Mouse (Mus musculus) hindbrain, embryonic 14.5 days (tissue): Measurements from ENCODE around the gene Etnk2. TPM values are rescaled to one million over a fixed set of nuclear protein-coding genes. Genes with fewer than 3 reads are reported as not detected.

ENCODE experiments used
- ATAC-seq: fragments of 200-750 bp; cut with Nextera tagmentation; 2 replicates; pipeline ENCODE4 v1.8.0; 2017; ENCODE audit warnings: moderate number of reproducible peaks, mild to moderate bottlenecking, moderate TSS enrichment, moderate library complexity; ENCODE audit not compliant: low FRiP score
- DNase-seq: peaks from one replicate; pipeline ENCODE4 v3.0.0-alpha.2; 2015; ENCODE audit warnings: low spot score
- H3K27ac ChIP-seq: fragments of 300-500 bp; sonication (generic); 2 replicates; pipeline ENCODE4 v1.5.1; 2014; ENCODE audit warnings: mild to moderate bottlenecking, moderate library complexity
- H3K27me3 ChIP-seq: fragments of 300-500 bp; sonication (generic); 2 replicates; pipeline ENCODE4 v1.6.1; 2014; ENCODE audit warnings: mild to moderate bottlenecking, low read length, mixed read lengths; ENCODE audit not compliant: control insufficient read depth, insufficient read depth
- H3K36me3 ChIP-seq: fragments of 300-500 bp; sonication (generic); replicated peaks from 2 replicates; pipeline ENCODE4 v1.6.1; 2014; ENCODE audit not compliant: control insufficient read depth, insufficient read depth
- H3K4me1 ChIP-seq: fragments of 300-500 bp; sonication (generic); replicated peaks from 2 replicates; pipeline ENCODE4 v1.6.1; 2014; ENCODE audit warnings: antibody characterized with exemption, low read length, mixed read lengths; ENCODE audit not compliant: control insufficient read depth, insufficient read depth
- H3K4me2 ChIP-seq: fragments of 300-500 bp; sonication (generic); replicated peaks from 2 replicates; pipeline ENCODE4 v1.6.1; 2014; ENCODE audit warnings: mild to moderate bottlenecking, moderate library complexity
- H3K4me3 ChIP-seq: fragments of 300-500 bp; sonication (generic); replicated peaks from 2 replicates; pipeline ENCODE4 v1.5.1; 2014; ENCODE audit warnings: mild to moderate bottlenecking, low read length
- H3K9ac ChIP-seq: fragments of 300-500 bp; sonication (generic); 2 replicates; pipeline ENCODE4 v1.6.1; 2014
- H3K9me3 ChIP-seq: fragments of 300-500 bp; sonication (generic); 2 replicates; pipeline ENCODE4 v1.6.1; 2016; ENCODE audit warnings: low read length; ENCODE audit not compliant: control insufficient read depth
- WGBS: fragments of 180-500 bp; shearing (Covaris S2); extraction: QIAGEN DNeasy Blood & Tissue Kit; methylation state at CpG from one replicate; pipeline ENCODE4 v1.1.7; 2014; 5-methylcytosine and 5-hydroxymethylcytosine counted together
- polyA plus RNA-seq: library from polyadenylated mRNA; unstranded; fragments of >200 nt; fragmentation: Nextera tagmentation; extraction: Ambion mirVana; gene quantifications from 2 replicates; pipeline ENCODE4 v1.2.1, GENCODE M21; 2014

The Etnk2 gene
- polyA plus RNA-seq, 1 experiment from 2014 or later = 20.3 TPM

- Histone ChIP-seq H3K27me3 (no peaks in the 10 kb centered on the region), H3K4me3 (peak overlapping the region; percentile 83), H3K9me3 (no peaks in the 10 kb centered on the region), H3K4me2 (peak overlapping the region; percentile 98), H3K4me1 (peaks cover 28% of the 10 kb centered on the region), H3K27ac (peak overlapping the region; percentile 85), H3K36me3 (no peaks in the 10 kb centered on the region), H3K9ac (peak overlapping the region; percentile 77)
- DNase-seq (no peak), ATAC-seq (no peak; the same call in 1 of the 2 replicates)
- WGBS = under 1% methylated on average over 30 of the region's 31 CpGs
These were observed 59.8 kb downstream of the Etnk2 start for GRCm38 (mm10) chr1:133423166-133423542.

DNA sequence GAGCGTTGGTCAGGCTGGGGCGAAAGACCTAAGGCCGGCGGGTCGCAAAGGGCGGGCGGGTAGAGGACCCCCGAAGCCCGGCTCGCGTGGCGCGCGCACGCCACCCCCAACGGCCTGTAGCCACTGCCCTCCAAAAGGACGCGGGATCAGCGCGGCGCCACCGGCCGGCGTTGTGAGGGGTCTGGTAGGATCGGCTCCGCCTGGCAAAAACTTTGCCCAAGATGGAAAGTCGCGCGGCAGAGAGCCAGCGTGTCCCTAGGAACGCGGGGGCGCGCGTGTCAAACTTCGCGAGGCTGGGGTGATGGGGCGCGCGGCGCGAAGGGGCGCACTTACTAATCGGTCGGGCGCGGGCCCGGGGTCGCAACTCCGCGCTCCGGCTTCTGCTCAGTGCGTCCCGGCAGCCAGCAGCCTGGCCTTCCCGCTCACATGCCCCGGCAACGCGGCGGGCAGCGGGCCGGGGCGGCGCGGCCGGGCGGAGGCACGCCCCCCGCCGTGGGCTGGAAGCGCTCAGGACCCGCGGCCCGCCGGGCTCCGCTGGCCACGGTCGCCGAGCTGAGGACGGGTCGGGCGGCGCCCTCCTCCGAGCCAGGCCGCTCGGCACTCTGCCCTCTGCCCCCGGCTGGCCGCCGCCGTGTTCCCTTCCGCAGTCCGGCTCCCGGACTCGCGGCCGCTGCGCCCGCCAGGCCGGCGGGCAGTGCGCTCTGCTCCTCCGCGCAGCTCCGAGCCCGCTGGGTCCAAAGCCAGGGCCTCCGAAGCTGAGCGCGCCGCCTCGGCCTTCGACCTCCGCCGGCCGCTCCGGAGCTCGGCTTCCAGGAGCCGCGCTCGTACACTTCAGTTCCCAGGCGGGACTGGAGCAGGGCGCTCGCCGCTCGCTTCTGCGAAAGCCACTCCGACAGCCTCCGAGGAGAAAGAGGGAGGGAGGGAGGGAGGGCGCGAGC is 60.4 kb downstream of the Etnk2 start, which contains the start of gene Sox13:
Sox13 (minus strand) TSS at position 835 of the 938 bp plus-strand sequence.
- DNase-seq = peak; percentile 67
- Histone ChIP-seq H3K4me3 (peak within 1 kb of the TSS; percentile 83), H3K36me3 (no peaks in the 10 kb centered on the region), H3K4me2 (peak within 1 kb of the TSS; percentile 98), H3K27ac (peak within 1 kb of the TSS; percentile 85), H3K27me3 (no peaks in the 10 kb centered on the region), H3K4me1 (peaks cover 25% of the 10 kb centered on the region), H3K9ac (peak within 1 kb of the TSS; percentile 77), H3K9me3 (no peaks in the 10 kb centered on the region)
- ATAC-seq = peak; percentile 72
- WGBS = under 1% methylated on average over 118 of the region's 128 CpGs

DNA sequence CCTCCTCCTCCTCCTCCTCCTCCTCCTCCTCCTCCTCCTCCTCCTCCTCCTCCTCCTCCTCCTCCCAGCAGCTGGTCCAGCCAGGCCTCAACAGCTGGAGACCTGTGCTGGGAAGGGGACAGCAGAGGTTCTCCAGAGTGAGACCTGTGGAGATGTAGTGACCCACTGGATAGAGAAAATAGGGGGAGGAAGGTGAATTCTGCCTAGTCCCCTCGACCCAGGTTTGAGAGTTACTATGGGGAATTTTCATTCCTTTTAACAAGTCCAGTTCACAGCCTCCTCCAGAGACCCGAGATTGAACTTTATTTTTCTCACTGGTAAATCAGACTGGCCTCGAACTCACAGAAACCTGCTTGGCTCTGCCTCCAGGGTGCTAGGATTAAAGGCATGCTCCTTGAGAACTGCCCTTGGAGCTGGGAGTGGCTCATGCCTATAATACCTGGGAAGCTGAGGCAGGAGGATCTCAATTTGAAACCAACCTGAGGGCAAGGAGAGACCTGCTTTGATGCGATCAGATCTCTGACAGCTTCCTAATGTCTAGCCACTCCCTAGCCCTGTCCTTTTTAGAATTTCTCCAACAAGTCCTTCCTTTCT is 61.3 kb downstream of the Etnk2 start:
- ATAC-seq (peak; percentile 11; the same call in 1 of the 2 replicates), DNase-seq (no peak)
- Histone ChIP-seq H3K4me2 (peak overlapping the region; percentile 98), H3K9ac (no peak overlapping the region), H3K27ac (no peak overlapping the region), H3K4me1 (peaks cover 18% of the 10 kb centered on the region), H3K9me3 (no peaks in the 10 kb centered on the region; the same call in 1 of the 2 replicates), H3K36me3 (no peaks in the 10 kb centered on the region), H3K27me3 (no peaks in the 10 kb centered on the region), H3K4me3 (peak overlapping the region; percentile 83)
- WGBS = 61% methylated on average over 4 of the region's 4 CpGs

Other genes with a start within 250 kb of the Etnk2 start
- gene Ppp1r15b, start 232.4 kb upstream of the Etnk2 start, polyA plus RNA-seq = 29.6 and 36.0 TPM in 2 replicates
- 21.4 and 22.2 TPM in 2 replicates for gene Plekha6, start 199.4 kb upstream of the Etnk2 start, polyA plus RNA-seq
- not detected in 2 replicates for gene Golt1a, start 53.8 kb upstream of the Etnk2 start, polyA plus RNA-seq
- gene Kiss1, start 41.7 kb upstream of the Etnk2 start, polyA plus RNA-seq = not detected in 2 replicates
- 7.3 and 11.1 TPM in 2 replicates for gene Ren1, start 13.1 kb upstream of the Etnk2 start, polyA plus RNA-seq
- 5.8 and 6.0 TPM in 2 replicates for gene Sox13, start 60.8 kb downstream of the Etnk2 start, polyA plus RNA-seq
- 381 and 468 TPM in 2 replicates for gene Snrpe, start 246.7 kb downstream of the Etnk2 start, polyA plus RNA-seq